Mouse (Mus musculus): ENCODE measurements around the gene Hmgn3. TPM values are rescaled to one million over a fixed set of nuclear protein-coding genes. Genes with fewer than 3 reads are reported as not detected.

The Hmgn3 gene
- polyA plus RNA-seq, 1 experiment = 9.0 TPM

DNA sequence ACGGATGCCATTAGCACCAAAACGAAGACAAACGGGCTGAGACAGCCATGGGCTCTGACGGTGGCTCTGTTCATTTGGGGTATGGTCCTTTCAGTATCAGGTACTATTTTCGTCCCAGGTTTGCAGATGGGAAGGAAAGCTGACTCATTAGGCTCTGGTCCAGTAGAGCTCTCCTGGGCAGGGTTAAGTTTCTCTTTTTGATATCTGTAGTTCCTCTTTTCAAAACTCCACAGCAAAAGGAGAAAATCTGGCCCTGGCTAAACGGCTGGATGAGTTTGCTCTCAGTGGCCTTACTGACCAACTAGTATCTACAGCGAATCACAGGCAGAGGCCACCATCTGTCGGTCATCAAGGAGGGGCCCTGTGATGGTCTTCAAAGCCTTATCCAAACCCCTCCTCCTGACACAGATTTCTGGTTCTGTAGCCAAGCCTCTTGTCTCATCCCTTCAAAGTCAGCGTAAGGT lies 34.1 kb downstream of the Hmgn3 start:
- 34% methylated on average over 9 of the region's 9 CpGs for WGBS
- TF ChIP-seq CTCF (IDR thresholded peaks at IDR 0.05; ENCODE audit: borderline replicate concordance, control insufficient read depth, extremely low read depth, insufficient read depth, low read length, poor library complexity) (no peak), POLR2A (IDR thresholded peaks at IDR 0.05; ENCODE audit: control insufficient read depth, extremely low read depth, insufficient read depth, low read length, poor library complexity) (no peak)

DNA sequence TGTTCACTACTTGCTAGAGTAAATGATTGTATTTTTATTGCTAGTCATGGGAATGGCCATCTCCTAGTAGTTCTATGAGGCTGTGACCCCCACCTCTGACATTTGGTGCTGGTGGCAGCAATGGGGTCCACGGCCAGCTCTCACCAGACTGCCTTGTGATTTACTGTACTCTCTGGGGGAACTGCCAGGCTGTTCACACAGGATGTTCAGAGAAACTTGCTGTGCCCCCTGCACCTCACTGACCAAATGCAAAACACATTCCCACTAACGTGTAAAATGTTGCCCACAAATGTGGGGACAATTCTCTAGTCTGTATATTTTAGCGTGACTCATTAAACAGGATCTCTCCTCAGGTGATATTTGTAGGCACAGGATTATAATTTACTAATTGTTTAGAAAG lies 34.7 kb downstream of the Hmgn3 start:
- DNase-seq = no peak
- Histone ChIP-seq H3K27me3 (ENCODE audit: control insufficient read depth, insufficient read depth, low read length) (no peaks in the 10 kb centered on the region), H3K36me3 (ENCODE audit: control insufficient read depth, insufficient read depth, low read length) (no peaks in the 10 kb centered on the region), H3K27ac (ENCODE audit: control insufficient read depth, insufficient read depth, low read length) (no peak overlapping the region), H3K4me3 (ENCODE audit: control insufficient read depth, insufficient read depth, low read length) (no peak overlapping the region), H3K4me1 (replicated peaks; ENCODE audit: control insufficient read depth, insufficient read depth, low read length) (no peaks in the 10 kb centered on the region)
- 52% methylated on average over 3 of the region's 3 CpGs for WGBS
- no peak for TF ChIP-seq CTCF (IDR thresholded peaks at IDR 0.05; ENCODE audit: borderline replicate concordance, control insufficient read depth, extremely low read depth, insufficient read depth, low read length, poor library complexity)
- no peak for TF ChIP-seq POLR2A (IDR thresholded peaks at IDR 0.05; ENCODE audit: control insufficient read depth, extremely low read depth, insufficient read depth, low read length, poor library complexity)

More for the DNA sequence above, 34.1 kb downstream of the Hmgn3 start:
- Histone ChIP-seq H3K36me3 (ENCODE audit: control insufficient read depth, insufficient read depth, low read length) (no peaks in the 10 kb centered on the region), H3K4me1 (replicated peaks; ENCODE audit: control insufficient read depth, insufficient read depth, low read length) (no peaks in the 10 kb centered on the region), H3K27me3 (ENCODE audit: control insufficient read depth, insufficient read depth, low read length) (no peaks in the 10 kb centered on the region), H3K27ac (ENCODE audit: control insufficient read depth, insufficient read depth, low read length) (no peak overlapping the region), H3K4me3 (ENCODE audit: control insufficient read depth, insufficient read depth, low read length) (no peak overlapping the region)
- no peak for DNase-seq

DNA sequence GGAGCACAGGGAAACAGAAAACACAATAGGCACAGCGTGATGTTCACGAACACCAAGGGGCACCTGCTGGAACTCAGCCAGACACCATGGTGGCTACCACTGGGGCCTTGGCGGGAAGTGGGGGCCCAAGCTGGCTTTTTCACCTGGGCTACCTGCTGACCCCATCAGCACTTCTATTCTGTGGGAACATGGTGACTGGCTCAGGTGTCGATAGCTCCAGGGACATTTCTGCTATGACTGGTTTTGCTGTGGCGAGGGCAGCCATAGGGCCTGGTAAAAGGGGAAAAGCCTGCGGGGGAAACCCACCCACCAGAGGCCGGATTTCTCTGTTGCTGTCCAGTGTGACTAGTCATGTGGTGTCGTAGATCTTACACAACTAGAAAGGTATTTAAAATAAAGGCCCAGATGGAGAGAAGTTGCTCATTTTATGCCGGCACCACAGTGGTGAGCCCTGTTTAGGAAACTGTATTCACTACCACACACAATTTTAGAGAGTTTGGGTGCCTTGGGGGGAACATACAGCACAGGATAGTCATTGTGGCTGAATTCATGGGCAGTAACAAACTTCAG lies 35.3 kb downstream of the Hmgn3 start:
- WGBS = 96% methylated on average over 9 of the region's 9 CpGs
- no peaks in the 10 kb centered on the region for H3K4me1 ChIP-seq (replicated peaks; ENCODE audit: control insufficient read depth, insufficient read depth, low read length)
- H3K27me3 ChIP-seq (ENCODE audit: control insufficient read depth, insufficient read depth, low read length) = no peaks in the 10 kb centered on the region
- H3K36me3 ChIP-seq (ENCODE audit: control insufficient read depth, insufficient read depth, low read length) = no peaks in the 10 kb centered on the region
- no peak overlapping the region for H3K27ac ChIP-seq (ENCODE audit: control insufficient read depth, insufficient read depth, low read length)
- DNase-seq = no peak
- H3K4me3 ChIP-seq (ENCODE audit: control insufficient read depth, insufficient read depth, low read length) = no peak overlapping the region
- TF ChIP-seq CTCF (IDR thresholded peaks at IDR 0.05; ENCODE audit: borderline replicate concordance, control insufficient read depth, extremely low read depth, insufficient read depth, low read length, poor library complexity) (no peak), POLR2A (IDR thresholded peaks at IDR 0.05; ENCODE audit: control insufficient read depth, extremely low read depth, insufficient read depth, low read length, poor library complexity) (no peak)

DNA sequence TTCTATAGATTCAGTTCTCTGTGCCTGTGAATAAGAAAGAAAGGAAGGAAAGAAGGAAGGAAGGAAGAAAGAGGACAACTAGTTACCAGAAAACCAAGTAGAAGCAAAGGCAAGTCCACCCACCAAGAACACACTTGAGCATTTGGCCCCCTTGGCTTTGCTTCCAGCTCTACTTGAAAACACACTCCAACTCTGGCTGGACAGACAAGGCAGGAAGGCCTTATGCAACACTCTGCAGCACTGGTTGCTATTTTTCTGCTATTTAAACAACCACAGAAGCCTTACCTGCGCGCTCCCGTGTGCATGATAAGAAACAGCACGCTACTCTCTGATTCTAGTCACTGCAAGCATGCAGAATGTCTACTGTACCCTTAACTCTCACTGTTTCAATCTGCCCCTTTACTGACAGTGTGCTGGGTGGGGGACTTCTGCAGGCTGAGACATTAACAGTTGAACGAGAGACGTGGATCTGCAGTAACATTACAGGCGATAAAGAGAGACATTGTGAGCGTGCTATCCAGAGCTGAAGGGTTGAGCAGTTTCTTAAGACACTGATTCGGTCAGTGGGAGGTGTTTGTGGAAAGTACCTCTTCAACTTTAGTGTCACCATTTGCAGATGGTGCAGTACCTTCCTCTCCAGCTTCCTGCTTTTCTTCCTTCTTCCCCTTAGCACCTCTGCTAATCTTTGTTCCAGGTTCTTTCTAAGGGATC lies 35.9 kb downstream of the Hmgn3 start:
- no peaks in the 10 kb centered on the region for H3K4me1 ChIP-seq (replicated peaks; ENCODE audit: control insufficient read depth, insufficient read depth, low read length)
- no peaks in the 10 kb centered on the region for H3K36me3 ChIP-seq (ENCODE audit: control insufficient read depth, insufficient read depth, low read length)
- no peak overlapping the region for H3K27ac ChIP-seq (ENCODE audit: control insufficient read depth, insufficient read depth, low read length)
- 90% methylated on average over 9 of the region's 9 CpGs for WGBS
- no peaks in the 10 kb centered on the region for H3K27me3 ChIP-seq (ENCODE audit: control insufficient read depth, insufficient read depth, low read length)
- DNase-seq = no peak
- no peak for TF ChIP-seq CTCF (IDR thresholded peaks at IDR 0.05; ENCODE audit: borderline replicate concordance, control insufficient read depth, extremely low read depth, insufficient read depth, low read length, poor library complexity)
- TF ChIP-seq POLR2A (IDR thresholded peaks at IDR 0.05; ENCODE audit: control insufficient read depth, extremely low read depth, insufficient read depth, low read length, poor library complexity) = no peak
- H3K4me3 ChIP-seq (ENCODE audit: control insufficient read depth, insufficient read depth, low read length) = no peak overlapping the region

DNA sequence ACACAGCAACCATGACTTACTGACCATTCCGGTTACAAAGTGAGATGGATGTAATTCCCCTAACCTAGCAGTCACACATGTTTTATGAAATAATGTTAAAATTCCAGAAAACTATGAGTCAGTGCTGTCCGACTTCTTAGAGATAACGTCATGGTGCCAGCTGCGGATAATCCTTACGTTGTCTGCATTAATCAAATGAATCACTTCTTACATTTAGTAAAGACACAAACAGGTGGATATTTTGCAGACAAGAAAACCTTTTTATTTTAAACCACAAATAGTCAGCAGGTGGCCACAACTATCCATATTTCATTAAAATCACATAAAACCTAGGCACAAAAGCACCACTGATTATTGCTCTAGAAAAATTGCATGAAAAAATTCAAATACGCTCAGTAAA lies 36.8 kb downstream of the Hmgn3 start:
- TF ChIP-seq POLR2A (IDR thresholded peaks at IDR 0.05; ENCODE audit: control insufficient read depth, extremely low read depth, insufficient read depth, low read length, poor library complexity) = no peak
- no peak for TF ChIP-seq CTCF (IDR thresholded peaks at IDR 0.05; ENCODE audit: borderline replicate concordance, control insufficient read depth, extremely low read depth, insufficient read depth, low read length, poor library complexity)
- no peak overlapping the region for H3K4me3 ChIP-seq (ENCODE audit: control insufficient read depth, insufficient read depth, low read length)
- H3K4me1 ChIP-seq (replicated peaks; ENCODE audit: control insufficient read depth, insufficient read depth, low read length) = no peaks in the 10 kb centered on the region
- DNase-seq = no peak
- WGBS = 97% methylated on average over 6 of the region's 6 CpGs
- no peak overlapping the region for H3K27ac ChIP-seq (ENCODE audit: control insufficient read depth, insufficient read depth, low read length)
- H3K27me3 ChIP-seq (ENCODE audit: control insufficient read depth, insufficient read depth, low read length) = no peaks in the 10 kb centered on the region
- H3K36me3 ChIP-seq (ENCODE audit: control insufficient read depth, insufficient read depth, low read length) = no peaks in the 10 kb centered on the region

DNA sequence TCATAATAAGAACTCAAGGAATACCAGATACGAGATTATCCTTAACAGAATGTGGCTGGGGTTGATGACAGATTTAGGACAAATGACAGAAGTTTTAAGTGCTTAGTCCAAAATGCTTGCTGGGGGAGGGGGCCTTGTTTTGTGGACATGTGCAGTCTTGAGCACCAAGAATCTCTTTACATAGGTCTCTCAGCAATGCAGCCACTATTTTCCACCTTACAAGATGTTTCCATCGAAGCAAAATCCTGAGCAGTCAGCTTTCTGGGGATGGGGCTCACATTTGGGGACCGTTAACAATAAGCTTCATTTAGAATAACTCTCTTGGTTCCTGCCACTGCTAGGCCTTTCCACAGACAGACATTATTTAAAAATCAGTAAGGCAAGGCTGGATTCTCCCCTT lies 37.7 kb downstream of the Hmgn3 start:
- no peaks in the 10 kb centered on the region for H3K4me1 ChIP-seq (replicated peaks; ENCODE audit: control insufficient read depth, insufficient read depth, low read length)
- no peak overlapping the region for H3K27ac ChIP-seq (ENCODE audit: control insufficient read depth, insufficient read depth, low read length)
- DNase-seq = no peak
- H3K27me3 ChIP-seq (ENCODE audit: control insufficient read depth, insufficient read depth, low read length) = no peaks in the 10 kb centered on the region
- TF ChIP-seq POLR2A (IDR thresholded peaks at IDR 0.05; ENCODE audit: control insufficient read depth, extremely low read depth, insufficient read depth, low read length, poor library complexity) (no peak), CTCF (IDR thresholded peaks at IDR 0.05; ENCODE audit: borderline replicate concordance, control insufficient read depth, extremely low read depth, insufficient read depth, low read length, poor library complexity) (no peak)
- 94% methylated on average over 3 of the region's 3 CpGs for WGBS
- H3K4me3 ChIP-seq (ENCODE audit: control insufficient read depth, insufficient read depth, low read length) = no peak overlapping the region
- H3K36me3 ChIP-seq (ENCODE audit: control insufficient read depth, insufficient read depth, low read length) = no peaks in the 10 kb centered on the region

All from thymus, adult 2 months (tissue).